Mouse (Mus musculus) gastrocnemius, adult 8-10 months (tissue): Measurements from ENCODE around the gene Cox17. TPM values are rescaled to one million over a fixed set of nuclear protein-coding genes. Genes with fewer than 3 reads are reported as not detected.

Source experiments
- DNase-seq, 2 experiments: peaks; one replicate each; pipeline ENCODE4 v3.0.0; 2022; ENCODE audit warnings: low spot score in 2 of 2
- total RNA-seq, 4 experiments: library from RNA; stranded (reverse); gene quantifications; 2 replicates each; pipeline ENCODE4 v1.2.4; 2022

Cox17 gene
- total RNA-seq, 4 experiments from 2014 or later, result 115 to 194 (median 149) TPM

DNA sequence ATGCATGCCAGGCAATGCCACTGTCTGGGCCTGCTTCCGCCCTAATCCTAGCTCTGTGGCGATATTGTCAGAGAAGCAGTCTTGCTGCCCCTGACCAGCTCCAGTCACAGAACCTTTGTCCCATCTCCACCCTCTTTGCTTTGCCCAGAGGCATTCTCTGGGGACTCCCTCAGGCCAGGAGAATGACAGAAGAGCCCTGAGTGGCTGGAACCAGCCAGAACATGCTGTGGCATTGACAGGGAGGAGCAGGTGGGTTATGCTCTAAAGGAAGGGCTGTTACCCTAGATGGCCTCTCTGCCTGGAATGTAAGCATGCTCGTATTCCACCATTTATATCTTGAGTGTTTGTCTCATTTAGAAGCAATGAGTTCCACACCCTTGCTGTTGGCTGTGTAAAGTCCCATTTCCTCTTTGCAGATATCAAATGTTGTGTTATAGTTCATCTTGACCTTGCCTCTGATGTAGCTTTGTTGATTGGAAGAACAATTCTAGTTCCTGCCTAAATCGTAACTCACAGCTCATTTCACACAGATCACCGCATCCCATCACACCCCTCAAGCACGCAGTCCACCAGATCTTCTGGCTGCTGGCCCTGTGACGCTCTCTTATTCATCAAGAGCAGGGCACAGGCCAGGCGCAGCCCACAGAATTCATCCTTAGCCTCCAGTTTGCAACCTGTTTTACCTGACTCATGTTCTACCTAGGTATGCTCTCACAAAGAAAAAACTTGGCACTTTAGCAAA lies 24.0 kb downstream of the Cox17 start:
- DNase-seq, result peak; percentile 54 to 76

DNA sequence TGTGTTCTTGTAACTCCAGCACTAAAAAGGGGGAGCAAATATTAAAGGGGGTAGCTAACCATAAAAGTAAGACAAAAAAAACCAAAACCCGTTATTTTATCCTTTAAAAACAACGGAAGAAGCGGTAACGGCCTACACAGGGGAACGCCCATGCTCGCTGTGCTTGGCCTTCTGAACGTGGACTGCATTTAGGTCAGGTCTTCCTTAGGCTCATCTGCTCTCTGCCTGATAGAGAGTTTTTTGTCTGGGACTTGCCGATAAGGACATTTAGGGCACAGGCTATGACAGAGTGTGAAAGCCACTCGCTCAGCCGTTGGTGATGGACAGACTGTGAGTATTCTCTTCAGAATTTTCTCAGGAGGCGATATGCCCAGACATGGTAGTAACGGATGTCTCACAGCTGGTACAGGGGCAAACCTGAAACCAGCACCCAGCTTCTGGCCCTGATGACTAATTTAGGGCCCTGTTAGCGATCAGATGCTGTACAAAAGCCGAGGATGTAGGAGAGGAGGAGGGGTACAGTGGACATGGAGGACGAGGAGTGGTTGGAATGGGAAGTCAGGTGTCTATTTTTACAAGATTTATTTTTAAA lies 25.0 kb downstream of the Cox17 start:
- no peak for DNase-seq

DNA sequence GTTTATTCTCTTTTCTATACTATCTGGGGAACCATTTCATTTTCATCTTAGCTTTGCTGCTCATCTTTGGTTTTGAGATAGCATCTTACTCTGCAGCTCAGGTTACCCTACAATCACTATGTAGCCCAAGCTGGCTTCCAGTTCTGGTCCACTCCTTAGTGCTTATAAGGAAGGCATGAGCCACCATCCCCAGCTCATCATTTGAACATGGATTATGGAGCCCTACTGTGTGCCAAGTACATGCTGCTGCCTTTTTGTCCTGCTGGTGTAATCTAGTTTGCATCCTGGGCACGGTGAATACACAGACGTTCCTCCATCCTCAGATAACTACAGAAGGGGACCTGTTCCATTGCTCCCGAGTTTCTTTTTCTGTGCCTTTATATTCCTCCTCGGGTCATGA lies 26.1 kb downstream of the Cox17 start:
- no peak for DNase-seq

- DNase-seq, result no peak
Measured at GRCm38 (mm10) chr16:38373439-38373838, 26.6 kb downstream of the Cox17 start.

GRCm38 (mm10) chr16:38373941-38374340 lies 27.1 kb downstream of the Cox17 start:
- DNase-seq, result no peak

- no peak for DNase-seq
Measured at GRCm38 (mm10) chr16:38374379-38375140, 27.8 kb downstream of the Cox17 start.

DNA sequence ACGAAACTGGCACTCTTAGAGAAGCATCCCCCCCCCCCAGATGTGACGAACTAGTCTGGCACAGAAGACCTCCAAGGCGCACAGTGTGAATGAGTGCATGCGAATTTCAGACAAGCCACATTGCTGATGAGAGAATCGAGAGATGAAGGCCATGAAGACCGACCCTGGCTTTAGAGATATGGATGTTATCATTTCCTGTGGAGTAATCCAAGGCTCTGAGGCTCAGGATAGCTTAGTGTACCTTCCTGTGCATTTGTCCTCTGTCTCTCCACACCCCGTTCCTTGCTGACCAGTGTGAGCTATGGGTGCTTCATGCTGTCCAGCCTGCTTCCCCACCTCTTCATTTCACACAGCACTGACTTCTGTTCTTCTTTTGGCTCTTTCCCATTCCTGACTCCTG lies 28.4 kb downstream of the Cox17 start:
- no peak for DNase-seq

DNA sequence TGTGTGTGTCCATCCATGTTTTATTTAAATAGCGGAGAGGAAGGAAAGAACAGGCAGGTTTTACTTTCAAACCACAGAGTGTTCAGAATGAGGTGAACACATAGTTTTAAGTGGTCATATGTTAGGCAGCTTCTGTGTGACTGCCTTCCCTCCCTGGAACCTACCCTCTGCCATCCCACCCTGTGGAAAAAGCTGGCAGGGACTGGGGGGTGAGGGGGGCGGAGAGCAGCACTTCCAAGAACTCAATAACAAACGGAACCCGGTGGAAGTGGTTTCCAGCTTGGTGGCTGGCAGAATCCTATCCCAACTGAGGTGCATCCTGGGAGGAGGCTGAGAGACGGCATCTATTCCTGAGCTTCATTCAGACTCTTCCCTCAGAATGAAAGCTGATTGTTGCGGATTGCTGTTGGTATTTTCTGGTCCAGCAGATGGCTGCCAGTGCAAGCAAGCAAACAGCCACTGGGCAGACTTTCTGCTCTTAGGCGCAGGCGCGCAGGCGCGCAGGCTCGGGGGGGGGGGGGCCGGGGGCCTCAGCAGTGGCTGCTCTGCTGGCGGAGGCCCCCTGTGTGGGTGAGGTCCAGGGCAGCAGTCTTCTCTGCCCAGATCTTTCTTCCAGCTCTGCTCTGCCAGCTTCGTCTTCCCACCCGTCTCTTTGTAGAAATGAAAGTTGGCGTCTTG lies 29.5 kb downstream of the Cox17 start:
- DNase-seq, result no peak

- no peak for DNase-seq
Measured at GRCm38 (mm10) chr16:38376841-38377249, 30.1 kb downstream of the Cox17 start.

- peak in 1 of 2 experiments; percentile 44 for DNase-seq
Measured at GRCm38 (mm10) chr16:38377546-38377945, 30.8 kb downstream of the Cox17 start.

DNA sequence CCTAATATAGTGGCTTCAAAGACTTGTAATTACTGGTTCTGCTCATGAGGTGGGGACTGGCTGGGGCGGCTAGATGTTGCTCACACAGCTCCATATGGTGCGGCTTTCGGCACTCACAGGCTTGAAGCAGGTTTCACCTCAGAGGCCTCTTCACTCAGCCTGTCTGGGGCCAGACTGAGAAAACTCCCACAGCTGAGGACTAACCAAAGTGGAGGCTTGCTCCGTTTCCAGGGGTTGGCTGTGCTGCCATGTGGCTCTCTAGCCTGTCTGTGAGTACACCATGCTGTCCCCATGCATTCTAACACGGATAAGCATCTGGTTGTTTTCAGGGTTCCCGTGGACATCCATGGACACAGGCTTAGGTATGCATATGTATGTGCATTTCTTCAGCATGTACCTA lies 31.8 kb downstream of the Cox17 start:
- DNase-seq, result no peak

GRCm38 (mm10) chr16:38379088-38379487 lies 32.3 kb downstream of the Cox17 start:
- DNase-seq, result no peak

DNA sequence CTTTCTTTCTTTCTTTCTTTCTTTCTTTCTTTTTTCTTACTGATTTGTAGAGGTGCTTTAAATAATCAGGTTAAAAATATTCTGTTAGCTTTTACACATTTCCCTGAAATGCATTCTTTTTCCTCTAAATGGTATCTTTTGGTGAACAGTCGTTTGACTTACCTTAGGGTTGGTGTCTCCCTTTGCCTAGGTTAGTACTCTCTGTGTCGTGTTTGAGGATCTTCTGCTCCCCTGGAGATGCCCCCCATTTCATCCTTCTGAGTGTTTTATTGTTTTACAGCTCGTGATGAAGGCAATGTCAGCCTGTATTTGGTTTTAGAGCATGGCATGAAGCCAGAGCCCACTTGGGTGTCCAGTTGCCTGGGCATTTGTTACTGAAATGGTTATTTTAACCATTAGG lies 32.7 kb downstream of the Cox17 start:
- no peak for DNase-seq

DNA sequence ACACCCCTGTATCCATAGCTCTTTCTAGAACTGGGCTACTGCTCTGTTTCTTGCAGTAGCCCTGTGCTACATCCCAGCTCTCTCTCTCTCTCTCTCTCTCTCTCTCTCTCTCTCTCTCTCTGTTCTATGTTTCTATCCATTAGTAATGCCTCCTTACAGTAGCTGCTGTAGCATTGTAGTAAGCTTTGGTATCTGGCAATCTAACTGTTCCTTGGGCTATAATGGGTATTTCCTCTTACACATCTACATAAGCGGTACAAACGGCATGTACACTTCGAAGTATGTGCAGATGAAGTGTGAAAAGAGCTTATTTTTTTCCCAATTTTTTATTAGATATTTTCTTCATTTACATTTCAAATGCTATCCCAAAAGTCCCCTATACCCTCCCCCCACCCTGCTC lies 33.1 kb downstream of the Cox17 start:
- no peak for DNase-seq

DNA sequence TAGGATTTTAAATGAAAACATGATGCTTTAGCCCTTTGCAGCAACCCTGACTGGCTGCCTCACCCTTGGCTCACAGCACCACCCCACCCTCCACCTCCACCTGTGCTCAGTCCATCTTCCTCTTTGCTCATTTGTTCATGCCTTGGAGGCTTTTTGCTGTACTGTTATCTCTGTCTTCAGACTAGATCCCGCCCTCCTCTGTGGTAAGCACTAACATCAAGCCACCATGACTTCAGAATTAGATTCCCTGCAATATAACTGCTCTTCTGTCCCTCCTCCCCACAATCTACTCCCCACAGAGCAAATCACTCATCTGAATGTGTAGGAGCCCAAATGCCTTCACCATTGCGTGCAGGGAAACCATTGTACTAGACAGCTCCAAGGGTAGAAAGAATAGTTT lies 36.9 kb downstream of the Cox17 start:
- no peak for DNase-seq

GRCm38 (mm10) chr16:38385184-38385634 lies 38.4 kb downstream of the Cox17 start:
- no peak for DNase-seq

DNA sequence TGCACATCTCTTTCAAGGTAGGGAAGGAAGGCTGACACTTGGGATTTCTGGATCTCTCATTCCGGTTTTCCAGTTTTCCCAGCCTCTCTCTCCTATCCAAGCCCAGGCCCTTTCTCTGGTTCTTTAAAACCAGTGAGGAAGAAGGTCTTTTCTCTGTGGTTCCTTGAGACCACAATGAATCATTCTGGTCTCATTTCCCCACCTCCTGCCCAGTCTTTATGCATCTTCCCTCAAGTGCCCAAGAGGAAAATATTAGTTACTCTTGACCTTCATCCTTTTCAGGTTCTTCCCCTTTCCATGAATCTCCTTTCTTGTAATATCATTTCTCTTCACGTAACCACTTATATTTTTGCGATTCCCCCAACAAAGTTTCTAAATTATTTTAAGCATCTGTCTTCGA lies 38.9 kb downstream of the Cox17 start:
- no peak for DNase-seq

DNA sequence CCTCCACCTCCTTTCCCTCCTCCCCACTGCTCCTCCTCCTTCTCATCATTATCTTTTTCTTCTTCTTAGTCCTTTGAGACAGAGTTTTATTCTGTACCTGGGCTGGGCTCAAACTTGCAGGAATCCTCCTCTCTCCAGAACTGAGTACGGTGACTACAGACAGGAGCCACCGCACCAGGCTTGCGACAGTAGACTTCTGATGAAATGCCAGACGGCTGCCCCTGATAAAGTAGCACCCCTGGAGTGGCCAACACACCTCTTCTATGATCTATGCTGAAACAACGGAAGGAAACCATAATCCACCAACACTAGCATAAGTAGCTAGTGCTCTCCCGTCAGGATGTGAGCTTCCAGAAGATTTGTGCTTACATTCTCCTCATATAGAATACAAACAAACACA lies 40.6 kb downstream of the Cox17 start:
- DNase-seq, result no peak

DNA sequence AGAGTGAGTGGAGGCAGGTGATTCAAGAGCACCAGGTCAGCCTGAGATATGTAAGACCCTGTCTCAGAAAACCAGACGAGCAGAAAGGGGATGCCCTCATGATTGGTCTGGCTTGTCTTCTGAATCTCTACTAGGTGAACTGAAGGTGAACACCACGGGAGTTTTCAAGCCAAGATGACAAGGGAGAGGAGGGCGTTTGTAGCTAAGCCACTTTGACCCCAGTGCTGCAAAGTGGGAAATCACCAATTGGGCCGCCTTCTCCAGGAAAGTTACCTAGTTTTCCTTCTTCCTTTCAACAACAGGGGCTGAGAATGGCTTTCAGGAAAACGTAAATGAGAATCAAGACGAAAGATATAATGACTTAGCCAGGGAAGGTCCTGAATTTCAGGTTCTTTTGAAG lies 42.0 kb downstream of the Cox17 start:
- DNase-seq, result no peak

DNA sequence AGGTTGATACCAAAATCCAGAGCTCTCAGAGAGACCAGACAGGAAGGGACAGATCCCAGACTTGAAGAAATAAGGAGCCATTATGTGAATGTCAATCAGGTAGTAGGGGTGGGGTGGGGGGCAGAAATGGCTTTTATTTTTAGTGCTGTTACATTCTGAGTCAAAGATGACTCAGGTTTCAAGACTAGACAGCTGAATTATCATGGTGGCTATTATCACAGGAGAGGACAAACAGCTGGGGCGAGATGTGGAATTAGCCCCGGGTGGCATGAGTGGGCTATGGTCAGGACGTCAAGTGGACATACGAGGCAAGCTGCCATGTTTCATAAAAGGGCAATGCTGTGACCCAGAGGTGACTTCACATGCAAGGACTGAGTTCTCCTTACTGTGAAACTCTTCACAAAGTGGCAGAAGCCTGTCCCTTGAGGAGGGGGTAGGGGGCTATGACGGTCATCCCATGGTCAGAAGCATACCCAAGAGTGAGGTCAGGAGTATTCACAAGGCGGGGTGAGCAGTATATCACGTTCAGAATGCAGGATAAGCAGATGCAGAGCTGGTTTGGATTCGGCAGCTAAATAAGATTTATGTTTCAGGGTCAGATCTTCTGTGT lies 42.6 kb downstream of the Cox17 start:
- no peak for DNase-seq

GRCm38 (mm10) chr16:38390322-38390721 lies 43.5 kb downstream of the Cox17 start:
- DNase-seq, result no peak
